Mouse (Mus musculus): Measurements from ENCODE around the gene Acss2. TPM values are rescaled to one million over a fixed set of nuclear protein-coding genes. Genes with fewer than 3 reads are reported as not detected.

The Acss2 gene
- polyA plus RNA-seq, 1 experiment from 2014 or later = 25.8 TPM

MicroRNAs encoded within 50 kb of the gene (microRNA counts, 519-probe panel; counts per million panel counts)
- 1,606 counts per million, percentile 17 among the panel's probes with 10 or more counts for microRNA mmu-miR-499

Small RNAs within 50 kb of the gene (microRNA-seq; reads per million reads assigned to microRNA genes)
- gene Mir499 = 25.5 reads per million, percentile 32 among the genes with 10 or more reads in this experiment

Other genes starting within 250 kb of the Acss2 start
- 131 and 136 TPM in 2 replicates for gene Map1lc3a, start 241.7 kb upstream of the Acss2 start, polyA plus RNA-seq (2015; fragmentation: Nextera tagmentation; extraction: Ambion mirVana)
- 61.3 and 61.5 TPM in 2 replicates for gene Pigu, start 160.5 kb upstream of the Acss2 start, polyA plus RNA-seq (2015; fragmentation: Nextera tagmentation; extraction: Ambion mirVana)
- gene Trp53inp2, start 136.9 kb upstream of the Acss2 start, polyA plus RNA-seq (2015; fragmentation: Nextera tagmentation; extraction: Ambion mirVana) = 21.2 and 25.1 TPM in 2 replicates
- 11.5 and 13.0 TPM in 2 replicates for gene Ncoa6, start 44.1 kb upstream of the Acss2 start, polyA plus RNA-seq (2015; fragmentation: Nextera tagmentation; extraction: Ambion mirVana)
- gene Ggt7, start 289 bp downstream of the Acss2 start, polyA plus RNA-seq (2015; fragmentation: Nextera tagmentation; extraction: Ambion mirVana) = 4.0 and 4.2 TPM in 2 replicates
- 143 and 158 TPM in 2 replicates for gene Gss, start 74.9 kb downstream of the Acss2 start, polyA plus RNA-seq (2015; fragmentation: Nextera tagmentation; extraction: Ambion mirVana)
- gene Myh7b, start 93.3 kb downstream of the Acss2 start, polyA plus RNA-seq (2015; fragmentation: Nextera tagmentation; extraction: Ambion mirVana) = 0.77 and 1.3 TPM in 2 replicates
- gene Trpc4ap, start 174.4 kb downstream of the Acss2 start, polyA plus RNA-seq (2015; fragmentation: Nextera tagmentation; extraction: Ambion mirVana) = 99.3 and 103 TPM in 2 replicates
- gene Edem2, start 211.5 kb downstream of the Acss2 start, polyA plus RNA-seq (2015; fragmentation: Nextera tagmentation; extraction: Ambion mirVana) = 85.7 and 94.6 TPM in 2 replicates
- gene Gm17581, start 217.9 kb downstream of the Acss2 start, polyA plus RNA-seq (2015; fragmentation: Nextera tagmentation; extraction: Ambion mirVana) = not detected in 2 replicates
- gene Procr, start 233.2 kb downstream of the Acss2 start, polyA plus RNA-seq (2015; fragmentation: Nextera tagmentation; extraction: Ambion mirVana) = 20.4 and 20.8 TPM in 2 replicates

Data from intestine, embryonic 16.5 days (tissue).